Mouse (Mus musculus) heart, postnatal 14 days (tissue): ENCODE data around the gene Nek8. TPM values are rescaled to one million over a fixed set of nuclear protein-coding genes. Genes with fewer than 3 reads are reported as not detected.
"Not testable (repeated sequence)": the region's sequence is repeated elsewhere in the genome, so short reads cannot be mapped to it uniquely, and the experiment has no call there.

Experiments used
- DNase-seq, 2 experiments: peaks; one replicate each; pipeline ENCODE4 v3.0.0; 2021 to 2022
- intact Hi-C: fragments of 180-260 bp; cut with DNase I; formaldehyde crosslinking; loops from one replicate; pipeline ENCODE4 v1.15.1; 2025
- total RNA-seq, 2 experiments: library from RNA; stranded (reverse); gene quantifications; 2 replicates each; pipeline ENCODE4 v1.2.3; 2021

Gene Nek8
- total RNA-seq, 2 experiments from 2014 or later = 4.8 to 6.2 TPM

DNA sequence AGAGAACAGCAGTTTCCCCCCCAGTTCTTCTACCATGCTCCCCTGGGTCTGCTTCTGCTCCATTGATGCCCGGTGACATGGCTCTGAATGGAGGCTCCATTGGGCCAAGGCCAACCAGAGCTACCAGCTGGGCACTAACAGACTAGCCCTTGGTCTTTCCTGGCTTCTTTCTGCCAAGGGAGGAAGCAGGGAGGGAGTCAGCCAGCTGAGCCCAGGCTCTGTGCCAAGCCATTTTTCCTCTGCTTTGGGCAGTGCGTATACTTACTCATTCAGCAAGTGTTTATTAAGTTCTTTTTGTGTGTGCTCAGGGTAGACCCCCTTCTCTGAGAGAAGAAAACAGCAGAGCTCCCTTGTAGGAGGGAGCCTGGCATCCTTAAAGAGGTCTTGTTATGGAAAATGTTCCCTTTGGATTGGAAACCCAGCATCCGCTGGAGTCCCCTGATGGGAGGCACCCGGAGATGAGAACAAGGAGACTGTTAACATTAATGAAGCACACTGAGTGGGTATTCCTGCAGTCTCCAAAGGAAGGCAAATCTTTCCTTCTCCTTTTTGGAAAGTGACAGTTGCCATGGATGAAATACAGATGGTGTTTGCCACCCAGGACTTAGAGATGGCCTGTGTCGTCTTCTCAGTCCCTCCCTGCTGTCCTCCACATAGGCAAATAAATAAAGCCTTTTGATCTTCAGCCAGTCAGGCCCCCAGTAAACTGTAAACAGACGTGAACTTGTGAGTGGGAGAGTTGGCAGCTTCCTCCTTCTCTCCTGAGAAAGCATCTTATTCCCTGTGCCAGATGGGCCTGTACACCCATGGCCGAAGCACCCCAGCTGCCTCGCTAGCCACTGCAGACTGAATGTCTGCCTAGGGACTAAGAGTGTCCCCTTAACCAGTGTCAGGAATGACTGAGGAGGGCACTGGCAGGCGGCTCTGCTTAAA, 23.9 kb downstream of the Nek8 start:
- peak; percentile 71 to 77 for DNase-seq
- intact Hi-C loops = loop anchor here (2.0 kb wide), 1 partner anchor 92 kb away; no protein-coding TSS in a partner anchor

- DNase-seq = no peak
- intact Hi-C loops = no loop called here
Observed at GRCm38 (mm10) chr11:78151161-78151560, 25.3 kb downstream of the Nek8 start.

GRCm38 (mm10) chr11:78146707-78147543, 29.6 kb downstream of the Nek8 start:
- no peak for DNase-seq
- intact Hi-C loops = loop anchor here (5.0 kb wide), 1 partner anchor 65 kb away; the partner anchor contains the start of gene Eral1

- intact Hi-C loops = loop anchor here (5.0 kb wide), 1 partner anchor 64 kb away; the partner anchor contains the start of gene Eral1
- no peak for DNase-seq
Observed at GRCm38 (mm10) chr11:78146168-78146567, 30.3 kb downstream of the Nek8 start.

DNA sequence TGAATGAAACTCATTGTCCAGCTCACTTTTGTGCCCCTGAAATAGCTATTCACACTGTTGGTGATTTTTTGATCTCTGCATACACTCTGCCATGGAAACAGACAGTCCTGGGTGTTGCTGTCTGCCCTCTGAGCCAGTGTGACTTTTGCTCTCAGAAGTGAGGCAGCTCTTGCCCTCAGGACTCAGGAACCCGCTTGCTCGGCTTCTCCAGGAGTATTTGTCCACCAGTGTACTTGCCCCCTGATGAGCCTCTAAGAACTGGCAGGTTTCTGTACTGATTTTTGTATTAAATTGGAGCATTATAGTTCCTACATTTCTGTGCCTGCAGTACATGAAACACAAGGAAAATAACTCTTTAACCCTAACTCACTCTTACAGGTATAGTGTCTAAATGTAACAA, 33.0 kb downstream of the Nek8 start:
- no peak for DNase-seq
- intact Hi-C loops = no loop called here

DNA sequence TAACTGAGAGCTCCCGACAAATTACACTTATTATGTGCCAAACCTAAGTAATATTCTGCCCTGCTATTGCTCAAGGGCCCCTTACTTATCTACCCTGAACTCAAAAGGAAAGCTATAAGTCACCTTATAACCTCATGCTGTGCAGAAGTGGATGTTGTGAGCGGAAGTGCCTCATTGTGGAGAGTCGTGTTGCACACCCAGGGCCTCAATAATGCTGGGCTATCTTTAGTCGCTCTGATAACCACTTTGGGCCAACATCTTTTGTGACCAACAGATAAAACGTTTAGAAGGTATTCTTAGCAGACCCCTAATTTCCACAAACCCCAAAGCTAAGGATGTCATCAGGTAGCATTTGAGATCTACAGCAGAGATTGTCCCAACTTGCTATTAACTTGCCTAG, 35.8 kb downstream of the Nek8 start:
- no peak for DNase-seq
- intact Hi-C loops = no loop called here

DNA sequence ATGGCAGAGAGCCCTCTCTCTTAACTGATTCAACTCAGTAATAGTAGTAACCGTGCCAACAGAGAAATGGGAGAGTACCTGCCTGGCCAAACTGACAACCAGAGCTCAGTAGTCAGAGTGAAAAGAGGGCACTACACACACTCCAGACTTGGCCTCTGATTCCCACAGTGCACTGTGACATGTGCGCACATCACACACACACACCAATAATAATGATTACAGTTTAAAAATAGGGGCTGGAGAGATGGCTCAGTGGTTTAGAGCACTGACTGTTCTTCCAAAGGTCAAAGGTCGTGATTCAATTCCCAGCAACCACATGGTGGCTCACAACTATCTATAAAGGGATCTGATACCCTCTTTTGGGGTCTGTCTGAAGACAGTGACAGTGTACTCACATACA, 38.5 kb downstream of the Nek8 start:
- DNase-seq = no peak
- intact Hi-C loops = no loop called here

DNA sequence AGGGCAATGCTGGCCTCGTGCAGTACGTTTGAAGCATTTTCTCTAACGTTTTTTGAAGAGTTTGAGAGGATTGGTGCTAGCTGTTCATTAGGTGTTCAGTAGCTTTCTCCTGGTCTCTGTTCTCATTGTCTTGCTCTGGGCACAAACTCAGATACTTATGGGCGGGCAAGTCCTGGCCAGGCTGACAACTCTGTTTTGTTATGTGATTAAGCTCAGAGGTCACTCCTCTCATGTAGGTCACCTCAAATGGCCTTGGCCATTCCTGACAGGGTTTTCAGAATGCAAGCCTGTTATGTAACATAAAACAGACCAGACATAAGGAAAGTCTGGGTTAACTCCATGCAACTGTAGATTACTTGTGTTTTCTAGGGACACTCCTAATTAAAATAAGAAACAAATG, 38.9 kb downstream of the Nek8 start:
- intact Hi-C loops = no loop called here
- no peak for DNase-seq

DNA sequence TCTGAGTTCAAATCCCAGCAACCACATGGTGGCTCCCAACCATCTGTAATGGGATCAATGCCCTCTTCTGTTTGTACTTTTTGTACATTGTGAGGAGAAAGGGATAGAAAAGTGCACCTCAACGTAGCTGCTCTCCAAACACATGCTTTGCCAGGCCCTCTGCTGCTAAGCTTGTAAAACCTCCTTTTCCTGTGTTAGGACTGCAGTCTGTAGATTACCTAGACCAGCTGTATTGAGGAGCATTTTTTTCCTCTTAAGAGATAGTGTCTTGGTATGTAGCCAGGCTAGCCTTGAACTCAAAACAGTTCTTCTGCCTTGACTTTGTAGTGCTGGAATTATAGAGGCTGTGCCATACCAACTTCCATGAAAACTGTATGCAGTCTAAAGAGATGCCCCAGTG, 40.3 kb downstream of the Nek8 start:
- intact Hi-C loops = no loop called here
- no peak for DNase-seq

DNA sequence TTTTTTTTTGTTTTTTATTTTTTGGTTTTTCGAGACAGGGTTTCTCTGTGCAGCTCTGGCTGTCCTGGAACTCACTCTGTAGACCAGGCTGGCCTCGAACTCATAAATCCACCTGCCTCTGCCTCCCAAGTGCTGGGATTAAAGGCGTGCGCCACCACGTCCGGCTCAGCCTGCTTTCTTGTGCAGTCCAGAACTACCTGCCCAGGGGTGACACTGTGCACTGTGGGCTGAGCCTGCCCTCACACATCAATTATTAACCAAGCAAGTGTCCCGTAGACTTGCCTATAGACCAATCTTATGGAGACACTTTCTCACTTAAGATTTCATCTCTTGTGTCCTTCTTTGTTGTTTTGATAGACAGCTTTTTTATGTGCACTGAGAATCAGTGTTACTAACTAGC, 41.2 kb downstream of the Nek8 start:
- intact Hi-C loops, DNase-seq: not testable (repeated sequence)

DNA sequence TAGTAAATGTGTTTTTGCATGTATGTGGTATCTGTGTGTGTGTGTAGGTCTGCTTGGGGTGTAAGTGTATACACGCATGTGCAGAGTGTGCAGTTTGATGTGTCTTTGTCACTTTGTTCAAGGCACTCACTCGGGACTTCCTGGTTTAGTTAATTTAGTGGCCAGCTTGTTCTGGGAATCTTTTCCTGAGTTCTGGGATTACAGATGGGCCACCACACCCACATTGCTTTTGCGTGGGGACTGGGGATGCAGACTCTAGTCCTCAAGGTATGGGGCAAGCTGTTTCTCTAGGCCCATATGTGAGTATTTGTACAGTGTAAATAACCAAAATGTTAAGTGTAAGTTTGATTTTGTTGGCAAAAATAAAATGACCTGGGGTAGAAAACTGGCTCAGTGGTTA, 42.1 kb downstream of the Nek8 start:
- DNase-seq = no peak
- intact Hi-C loops = no loop called here

- no peak for DNase-seq
- intact Hi-C loops = no loop called here
Observed at GRCm38 (mm10) chr11:78133915-78134314, 42.6 kb downstream of the Nek8 start.

DNA sequence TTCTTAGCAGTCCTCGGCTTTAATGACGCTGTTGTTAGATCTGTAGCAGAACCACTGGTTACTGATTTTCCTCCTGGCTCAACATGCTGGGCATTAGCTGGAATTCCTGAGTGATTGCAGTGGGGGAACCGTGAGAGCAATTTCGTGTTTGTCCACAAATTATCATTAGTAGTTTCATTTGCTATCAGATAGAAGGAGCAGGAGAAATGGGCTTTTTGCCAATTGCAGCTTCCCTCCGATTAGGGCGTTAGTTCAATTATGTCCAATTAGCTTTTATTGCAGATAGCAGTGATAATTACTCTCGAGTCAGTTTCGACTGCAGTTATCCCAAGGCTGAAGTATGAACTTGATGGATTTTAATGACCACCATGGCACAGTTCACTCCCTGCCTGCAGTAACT, 47.0 kb downstream of the Nek8 start:
- intact Hi-C loops = no loop called here
- no peak for DNase-seq

DNA sequence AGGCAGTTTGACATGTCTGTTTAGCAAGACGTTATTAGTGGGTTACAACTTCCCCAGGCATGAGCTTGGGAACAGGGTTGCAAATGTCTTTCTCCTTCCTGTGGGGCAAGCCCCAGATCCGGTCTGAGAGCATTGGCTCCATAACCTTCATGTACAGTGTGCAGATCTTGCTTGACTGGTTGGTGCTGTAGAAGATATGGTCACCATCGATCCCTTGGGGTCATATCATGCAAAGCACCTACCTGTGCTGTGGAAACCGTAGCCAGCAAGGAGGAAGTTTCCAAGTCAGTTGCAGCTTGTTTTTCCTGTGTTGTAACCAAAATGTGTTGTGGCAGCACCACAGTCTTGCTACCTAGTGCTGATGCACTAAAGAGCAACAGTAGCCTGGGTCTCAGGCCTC, 49.7 kb downstream of the Nek8 start:
- DNase-seq = no peak
- intact Hi-C loops = no loop called here

DNA sequence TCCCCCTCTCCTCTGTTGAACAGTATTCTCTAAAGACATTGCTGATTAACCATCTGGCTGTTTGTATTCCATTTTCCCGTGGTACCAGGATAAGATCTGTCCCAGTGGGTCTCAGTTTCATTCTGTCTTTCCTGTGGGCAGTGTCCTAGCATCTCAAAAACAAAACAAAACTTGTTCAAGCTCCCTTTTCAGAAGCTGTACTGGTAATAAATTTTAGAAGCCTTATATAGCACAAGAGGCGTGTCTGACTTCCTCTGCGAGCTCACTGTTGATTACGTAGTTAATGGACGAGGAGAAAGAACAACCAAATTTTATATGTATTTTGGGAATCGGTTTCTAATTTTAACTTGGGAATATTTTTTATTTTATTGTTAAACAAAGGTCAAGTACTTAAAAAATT, 50.8 kb downstream of the Nek8 start:
- intact Hi-C loops = no loop called here

DNA sequence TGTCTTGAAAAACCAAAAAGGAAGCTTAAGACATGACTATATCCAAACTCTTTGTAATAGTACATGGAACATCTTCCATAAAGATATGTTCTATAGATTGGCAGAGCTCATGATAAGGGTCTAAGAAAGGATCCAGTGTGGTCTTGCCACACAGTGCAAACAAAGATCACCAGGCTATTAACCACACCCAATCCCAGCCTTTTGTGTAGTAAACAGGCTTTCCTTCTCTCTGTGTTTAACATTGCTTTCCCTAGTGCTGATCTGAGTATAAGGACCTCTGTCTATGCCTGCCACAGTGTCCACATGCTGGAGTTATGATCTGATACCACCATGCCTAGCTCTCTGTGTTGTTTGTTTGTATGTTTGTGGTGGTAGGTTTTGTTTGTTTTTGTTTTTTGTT, 52.7 kb downstream of the Nek8 start:
- DNase-seq = no peak
- intact Hi-C loops = no loop called here

More for the DNA sequence above, 50.8 kb downstream of the Nek8 start:
- DNase-seq = no peak

- no peak for DNase-seq
- intact Hi-C loops = no loop called here
Observed at GRCm38 (mm10) chr11:78122815-78123214, 53.7 kb downstream of the Nek8 start.

DNA sequence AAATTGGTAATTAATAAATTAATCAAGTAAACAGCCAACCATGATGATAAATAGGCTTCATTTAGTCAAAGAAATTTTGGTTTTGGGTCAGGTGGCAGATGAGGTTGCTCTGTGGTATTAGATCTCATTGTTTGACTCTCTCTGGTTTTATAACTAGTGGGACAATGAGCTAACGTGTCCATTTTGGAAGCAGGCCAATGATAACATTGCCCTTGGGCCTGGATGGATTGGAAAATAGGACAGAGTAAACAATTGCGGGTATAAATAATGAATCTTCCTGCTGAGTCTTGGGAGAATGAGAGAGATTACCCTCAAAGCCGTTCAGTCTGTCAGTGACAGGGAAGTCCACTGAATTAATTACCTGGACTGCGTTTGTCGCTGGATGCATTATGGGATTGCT, 55.3 kb downstream of the Nek8 start:
- intact Hi-C loops = no loop called here
- peak in 1 of 2 experiments; percentile 36 for DNase-seq

- no peak for DNase-seq
- intact Hi-C loops = no loop called here
Observed at GRCm38 (mm10) chr11:78119898-78120297, 56.6 kb downstream of the Nek8 start.

- no peak for DNase-seq
Observed at GRCm38 (mm10) chr11:78118467-78118866, 58.0 kb downstream of the Nek8 start.

GRCm38 (mm10) chr11:78116146-78116410, 60.4 kb downstream of the Nek8 start:
- DNase-seq = no peak
- intact Hi-C loops = no loop called here

More at GRCm38 (mm10) chr11:78118467-78118866, 58.0 kb downstream of the Nek8 start:
- intact Hi-C loops = no loop called here
